Mouse (Mus musculus): ENCODE results near the gene Polr1e.
"Not testable (repeated sequence)": the region's sequence is repeated elsewhere in the genome, so short reads cannot be mapped to it uniquely, and the experiment has no call there.

DNA sequence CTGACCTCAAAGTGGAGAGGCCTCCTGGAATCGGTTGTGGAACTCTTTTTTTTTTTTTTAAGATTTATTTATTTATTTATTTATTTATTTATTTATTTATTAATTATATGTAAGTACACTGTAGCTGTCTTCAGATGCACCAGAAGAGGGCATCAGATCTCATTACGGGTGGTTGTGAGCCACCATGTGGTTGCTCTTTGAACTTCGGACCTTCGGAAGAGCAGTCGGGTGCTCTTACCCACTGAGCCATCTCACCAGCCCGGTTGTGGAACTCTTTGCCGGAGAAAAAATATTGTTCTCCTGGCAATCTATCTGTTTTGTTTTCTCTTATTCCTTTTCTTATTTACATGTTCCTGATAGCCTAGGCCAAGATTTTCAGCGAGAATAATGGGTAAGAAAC, 20.5 kb downstream of the Polr1e start:
- peak; percentile 37 for TF ChIP-seq CTCF (IDR thresholded peaks at IDR 0.05; ENCODE audit: low read depth)
- TF ChIP-seq EP300 (IDR thresholded peaks at IDR 0.05; ENCODE audit: low read depth): not testable (repeated sequence)

Measured in heart, postnatal 0 days (tissue).